Mouse (Mus musculus) layer of hippocampus, postnatal 14 days (tissue): ENCODE measurements at regions not wholly inside any gene's neighbourhood (a gene's known extent, or its start where the extent isn't known, plus 50 kb on each side); places are given as distances from the start of the nearest gene placed in this dataset.
"Not testable (repeated sequence)": the region's sequence is repeated elsewhere in the genome, so short reads cannot be mapped to it uniquely, and the experiment has no call there.

Experiments
- DNase-seq, 2 experiments: peaks; one replicate each; pipeline ENCODE4 v3.0.0; 2021 to 2022; ENCODE audit warnings: low spot score in 2 of 2, mixed read lengths in 1 of 2

DNA sequence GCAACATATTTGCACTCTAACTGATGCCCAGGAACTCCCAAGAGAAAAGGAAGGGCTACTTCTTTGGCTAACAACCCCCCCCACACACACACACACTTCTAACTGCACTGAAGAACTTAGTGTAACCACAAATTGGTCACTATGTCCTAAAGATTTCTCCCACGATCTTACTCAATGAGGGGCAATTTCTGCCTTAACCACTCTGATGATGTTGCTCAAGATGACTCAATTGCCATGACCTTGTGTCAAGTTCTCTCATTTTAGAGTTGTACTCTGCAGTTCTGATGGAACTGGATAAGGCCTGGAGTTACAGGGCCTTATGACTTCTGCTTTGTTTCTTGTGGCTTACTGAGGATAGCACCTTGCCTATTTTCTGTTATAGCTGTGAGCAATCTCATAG lies 81.7 kb downstream of the Sem1 start:
- DNase-seq: no peak

GRCm38 (mm10) chr6:6496336-6496735 lies 82.1 kb downstream of the Sem1 start:
- DNase-seq: no peak

DNA sequence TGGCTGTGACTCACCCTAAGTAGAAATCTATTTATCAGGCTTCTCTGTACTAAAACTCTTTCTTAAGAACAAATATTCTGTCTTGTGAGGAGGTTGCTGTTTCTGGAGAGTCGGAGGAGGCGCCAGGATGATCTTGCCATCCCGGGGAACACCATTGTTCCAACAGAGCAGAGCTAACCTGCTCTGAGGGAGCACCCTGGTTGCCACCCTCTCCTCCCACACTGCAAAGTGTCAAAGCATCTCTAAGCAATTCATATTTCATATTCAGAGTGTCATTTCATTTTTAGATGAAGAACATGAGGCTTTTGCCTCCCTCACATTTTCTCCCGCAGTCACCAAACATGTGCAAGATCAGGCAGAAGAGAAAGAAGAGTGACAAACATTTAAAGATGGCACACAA lies 90.3 kb downstream of the Sem1 start:
- peak; percentile 4 to 26 for DNase-seq

DNA sequence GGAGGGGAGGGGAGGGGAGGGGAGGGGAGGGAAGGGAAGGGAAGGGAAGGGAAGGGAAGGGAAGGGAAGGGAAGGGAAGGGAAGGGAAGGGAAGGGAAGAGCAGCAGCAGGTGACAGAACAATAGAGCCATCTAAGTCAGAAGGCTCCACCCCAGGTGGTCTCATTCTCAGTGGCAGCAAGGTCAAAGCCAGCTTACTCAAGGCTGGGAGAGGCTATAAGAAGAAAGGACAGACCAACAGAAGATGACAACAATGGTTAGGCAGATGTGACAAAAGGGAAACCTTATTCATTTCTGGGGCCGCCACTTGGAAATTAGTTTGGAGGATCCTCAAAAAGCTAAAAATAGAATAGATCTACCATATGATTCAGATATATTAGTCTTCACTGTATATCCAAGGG lies 96.9 kb downstream of the Sem1 start:
- not testable (repeated sequence) for DNase-seq

- no peak for DNase-seq
Observed at GRCm38 (mm10) chr6:6470397-6470796, 108.1 kb downstream of the Sem1 start.

- DNase-seq: no peak
Observed at GRCm38 (mm10) chr6:6467526-6467925, 110.9 kb downstream of the Sem1 start.

- no peak for DNase-seq
Observed at GRCm38 (mm10) chr6:6466231-6466630, 112.2 kb downstream of the Sem1 start.

DNA sequence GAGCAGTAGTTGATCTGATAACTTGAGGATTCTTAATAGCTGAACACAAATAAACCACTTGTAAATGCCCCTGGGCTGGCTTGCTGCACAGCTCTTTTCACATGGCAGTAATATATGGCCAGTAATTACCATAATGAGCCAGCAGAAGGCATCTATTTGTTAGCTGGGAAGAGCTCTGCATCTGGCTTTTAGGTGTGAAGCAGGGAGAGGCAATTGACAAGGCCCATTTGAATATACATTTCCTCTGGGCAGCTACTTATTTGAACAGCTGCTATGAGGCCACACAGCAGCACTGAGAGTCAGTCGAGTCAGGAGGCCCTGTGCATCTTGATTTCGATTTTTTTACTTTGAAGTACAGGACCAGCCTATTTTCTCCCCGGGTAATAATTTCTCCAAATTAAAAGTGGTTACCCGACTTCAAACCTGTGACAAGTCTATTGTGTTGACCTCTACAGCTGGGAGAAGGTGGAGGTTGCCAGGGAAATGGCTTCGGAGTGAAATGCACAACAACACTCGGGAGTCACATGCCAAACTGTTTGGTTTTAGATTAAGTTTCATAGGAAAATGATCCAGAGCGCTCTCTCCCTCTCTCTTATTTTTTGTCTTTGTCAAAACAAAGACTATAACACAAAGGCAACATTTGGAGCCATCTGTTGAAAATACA lies 114.5 kb downstream of the Sem1 start:
- no peak for DNase-seq

- DNase-seq: no peak
Observed at GRCm38 (mm10) chr6:6459918-6460239, 118.6 kb downstream of the Sem1 start.

DNA sequence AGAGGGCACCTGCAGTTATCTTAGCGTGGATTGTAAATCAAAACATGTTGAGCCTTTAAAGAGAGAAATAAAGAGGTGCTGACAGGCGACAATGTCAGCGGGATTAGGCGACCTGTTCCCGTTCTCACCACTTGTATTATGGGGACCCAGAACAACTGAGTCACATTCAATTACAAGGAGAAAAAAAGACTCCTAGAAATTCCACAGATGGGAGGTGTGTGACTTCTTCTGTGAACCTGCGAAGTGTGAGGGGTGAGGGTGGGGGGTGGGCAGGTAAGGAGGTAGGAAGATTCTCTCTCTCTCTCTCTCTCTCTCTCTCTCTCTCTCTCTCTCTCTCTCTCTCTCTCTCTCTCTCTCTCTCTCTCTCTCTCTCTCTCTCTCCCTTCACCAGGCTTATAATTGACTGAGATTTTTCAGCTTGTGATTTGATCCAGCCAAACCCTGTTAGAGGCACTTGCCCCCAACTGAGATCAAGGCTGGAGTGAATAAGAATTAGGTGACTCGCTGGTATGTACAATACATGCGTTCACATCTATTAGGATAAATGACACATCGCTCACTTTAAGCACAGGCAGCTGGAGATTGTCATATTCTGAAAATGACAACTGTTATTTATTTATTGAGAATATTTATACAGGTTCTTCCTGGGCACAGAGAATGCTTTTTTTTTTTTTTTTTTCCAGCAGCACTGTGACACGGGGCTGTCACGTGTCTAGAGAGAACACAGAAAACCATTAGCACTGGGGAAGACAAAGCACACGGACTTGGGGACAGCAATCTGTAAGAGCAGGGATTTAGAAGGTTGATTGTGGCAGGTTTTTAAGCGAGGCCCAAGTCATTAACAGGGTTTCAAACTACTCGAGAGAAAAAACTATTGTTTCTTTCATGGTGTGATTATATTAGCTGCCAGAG lies 119.2 kb downstream of the Sem1 start:
- no peak for DNase-seq

DNA sequence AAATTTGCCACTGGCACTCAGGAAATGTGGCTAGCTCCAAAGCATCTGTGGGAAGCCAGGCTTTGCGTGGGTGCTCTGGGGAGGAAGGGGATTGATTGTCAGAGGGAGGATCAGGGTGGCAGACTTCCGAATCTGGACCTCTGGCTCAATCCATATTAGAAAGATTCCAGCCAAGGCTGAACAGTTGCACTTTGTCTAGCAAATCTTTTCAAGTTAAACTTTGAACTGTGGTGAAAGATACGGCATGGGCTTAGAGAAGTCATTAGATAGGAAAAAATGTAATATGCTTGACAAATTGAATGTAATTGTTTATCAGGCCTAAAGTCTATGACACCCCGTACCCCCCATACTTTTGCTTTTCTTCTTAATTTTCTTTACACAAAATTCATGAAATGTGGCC lies 120.7 kb downstream of the Sem1 start:
- no peak for DNase-seq

DNA sequence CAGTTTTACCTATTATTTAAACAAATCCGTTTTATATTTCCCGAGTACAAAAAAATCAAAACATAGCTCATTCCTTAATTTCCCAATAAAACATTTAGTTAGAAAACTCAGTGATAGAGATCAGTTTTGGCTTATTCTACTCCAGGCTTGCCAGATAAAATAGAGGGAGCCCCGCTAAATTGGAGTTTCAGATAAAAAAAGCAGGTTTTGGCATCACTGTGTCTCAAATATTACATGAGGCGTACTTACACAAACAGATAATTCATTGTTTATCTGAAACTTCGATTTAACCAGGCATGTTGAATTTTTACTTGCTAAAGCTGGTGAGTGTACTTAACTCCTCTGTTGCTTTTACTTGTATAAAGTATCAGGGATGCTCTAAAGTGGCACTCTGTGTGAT lies 121.5 kb downstream of the Sem1 start:
- DNase-seq: no peak

DNA sequence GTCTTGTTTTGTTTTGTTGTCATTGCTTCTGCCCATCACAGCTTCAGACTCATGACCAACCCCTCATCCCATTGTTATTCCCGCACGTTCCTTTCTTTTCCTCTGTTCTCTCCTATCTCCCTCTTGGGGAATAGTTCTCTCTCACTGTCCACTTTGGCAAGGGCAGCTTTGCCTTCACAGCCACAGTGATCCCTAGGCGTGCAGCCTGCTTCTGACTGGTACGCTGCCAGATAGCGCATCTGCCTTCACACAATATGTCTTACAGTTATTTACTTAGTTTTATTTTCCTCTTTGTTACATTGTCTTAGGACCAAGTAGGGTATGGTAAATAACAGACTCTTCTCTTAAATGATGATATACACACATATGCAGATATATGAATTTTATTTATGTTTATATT lies 122.9 kb downstream of the Sem1 start:
- DNase-seq: no peak

DNA sequence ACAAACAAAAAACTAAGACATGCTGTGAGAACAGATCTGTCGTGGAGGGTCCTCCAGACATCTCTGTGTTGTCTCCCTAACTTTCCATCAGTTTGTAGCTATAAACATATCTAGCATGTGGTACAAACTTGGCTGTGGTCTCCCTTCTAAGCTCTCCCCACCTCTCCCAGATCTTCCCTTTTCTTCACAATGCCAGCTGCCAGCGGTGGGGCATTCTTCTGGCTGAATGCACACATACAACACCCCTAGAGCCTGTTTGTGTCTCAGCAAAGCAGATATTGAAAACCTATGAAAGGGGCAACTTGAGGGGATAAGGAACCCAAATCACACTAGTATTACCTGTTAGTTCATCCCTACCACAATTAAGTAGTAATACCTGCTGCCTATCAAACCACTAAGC lies 124.1 kb downstream of the Sem1 start:
- no peak for DNase-seq

DNA sequence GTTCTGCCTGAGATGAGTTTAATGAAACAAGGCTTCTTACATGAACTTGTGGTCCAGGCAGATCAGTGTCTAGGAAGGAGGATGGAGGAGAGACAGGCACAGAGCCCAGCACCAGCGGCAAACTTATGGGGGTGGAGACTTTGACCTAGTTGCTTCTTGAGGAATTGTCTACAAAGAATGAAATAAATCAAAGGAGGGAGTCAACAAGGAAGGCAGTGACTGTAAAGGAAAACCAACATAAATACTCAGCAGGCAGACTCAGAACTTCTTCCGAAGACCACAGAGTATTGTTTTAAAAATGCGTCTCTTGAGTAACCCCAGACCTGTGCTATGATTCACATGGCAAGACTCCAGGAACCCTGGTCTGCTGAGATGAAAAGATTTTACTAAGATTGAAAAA lies 143.6 kb downstream of the Sem1 start:
- no peak for DNase-seq

GRCm38 (mm10) chr6:6434261-6434802 lies 144.1 kb downstream of the Sem1 start:
- DNase-seq: no peak

DNA sequence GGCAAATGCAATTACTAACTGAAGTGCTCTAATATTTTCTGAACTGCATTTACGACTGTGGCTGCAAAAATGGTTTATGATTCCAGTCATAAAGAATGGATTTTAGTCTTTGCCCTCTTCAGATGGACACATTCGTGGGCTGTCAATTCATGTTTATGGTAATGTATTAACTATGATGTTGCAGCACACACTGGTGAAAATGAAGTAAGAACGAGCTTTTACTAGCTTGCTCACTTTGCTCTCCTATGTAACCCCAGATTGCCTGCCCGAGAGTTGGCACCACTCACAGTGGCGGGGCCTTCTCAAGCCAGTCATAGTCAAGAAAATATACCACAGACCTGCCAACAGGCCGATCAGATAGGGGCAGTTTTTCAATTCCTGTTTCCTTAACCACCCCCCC lies 145.3 kb downstream of the Sem1 start:
- no peak for DNase-seq

DNA sequence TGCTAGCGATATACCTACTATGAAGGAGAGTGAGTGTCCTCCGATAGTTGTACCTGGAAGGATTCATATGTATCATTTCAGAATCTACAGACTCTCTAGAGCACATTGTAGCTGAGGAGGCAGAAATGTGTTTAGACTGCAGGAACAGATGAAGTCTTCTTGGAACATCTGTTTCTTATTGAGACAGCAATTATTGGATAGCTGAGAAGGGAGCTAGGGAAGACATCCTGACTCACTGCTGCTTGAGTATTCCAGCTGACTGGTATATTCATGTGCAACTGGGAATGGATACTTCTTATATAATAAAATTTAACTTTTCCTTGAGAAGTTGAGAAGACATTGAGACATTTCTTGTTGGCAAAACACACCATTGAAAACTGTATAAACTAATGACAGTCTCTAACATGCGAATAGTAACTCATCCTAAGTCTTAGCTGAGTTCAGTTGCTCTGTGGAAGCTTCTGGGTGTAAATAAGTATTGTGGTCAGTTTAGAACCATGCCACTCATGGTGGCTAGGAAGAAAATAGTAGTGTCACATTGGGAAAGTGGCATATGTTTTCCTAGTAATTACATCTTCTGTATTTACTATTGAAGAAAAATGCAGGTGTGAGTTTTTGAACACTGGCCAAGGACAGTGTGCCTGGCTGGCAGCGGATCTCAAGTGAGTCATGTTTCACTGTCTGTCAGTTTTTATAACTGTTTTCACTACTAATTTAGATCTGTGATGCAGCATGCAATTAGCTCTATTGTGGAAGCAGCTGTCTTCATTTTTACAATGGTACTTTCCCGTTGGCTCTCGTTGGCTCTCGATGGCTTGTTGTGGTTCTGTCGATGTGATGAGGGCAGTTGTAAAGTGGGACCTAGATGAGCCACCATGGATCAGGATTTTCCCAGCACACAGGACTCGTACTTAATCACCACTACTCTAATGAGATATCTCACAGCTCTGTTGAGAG lies 163.5 kb downstream of the Sem1 start:
- DNase-seq: peak; percentile 6 to 22

DNA sequence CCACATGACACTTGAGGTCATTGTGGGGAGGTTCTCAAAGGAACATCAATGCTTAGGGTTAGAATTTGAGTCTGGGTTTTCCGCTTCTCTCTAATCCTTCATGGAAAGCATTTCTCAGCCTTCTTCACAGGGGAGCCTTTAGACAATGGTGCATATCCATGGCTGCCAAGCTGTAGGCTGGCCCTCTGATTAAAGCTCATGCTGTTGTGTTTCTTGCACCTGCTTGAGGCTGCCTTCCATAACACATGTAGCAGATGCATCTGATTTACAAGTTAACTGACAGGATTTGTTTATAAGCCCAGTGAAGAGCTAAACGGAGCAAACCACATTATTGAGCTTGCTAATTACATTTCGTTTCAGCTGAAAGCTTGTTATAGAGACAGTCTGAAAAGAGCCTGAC lies 180.5 kb downstream of the Sem1 start:
- DNase-seq: no peak

- peak in 1 of 2 experiments; percentile 42 for DNase-seq
Observed at GRCm38 (mm10) chr6:6389454-6390445, 172.8 kb upstream of the Slc25a13 start.
